Mouse (Mus musculus) cerebral cortex, adult 2 months (tissue): ENCODE data around the gene Olfr770.

ENCODE experiments used
- WGBS: fragments of 180-500 bp; shearing (Covaris S2); methylation state at CpG from one replicate; pipeline ENCODE4 v1.1.7; 2018; 5-methylcytosine and 5-hydroxymethylcytosine counted together

The Olfr770 gene

GRCm38 (mm10) chr10:129138898-129139297, at the start of gene Olfr770:
Gene Olfr770 (minus strand): TSS chr10:129138998.
- WGBS, result 64% methylated on average over 2 of the region's 2 CpGs

GRCm38 (mm10) chr10:129187319-129187718, 48.5 kb upstream of the Olfr770 start, which contains the start of gene Olfr773:
Gene Olfr773 (minus strand): TSS chr10:129187419.

GRCm38 (mm10) chr10:129177821-129178220, 39.0 kb upstream of the Olfr770 start, which contains the start of gene Olfr772:
Gene Olfr772 (minus strand): TSS chr10:129177921.
- 83% methylated on average over 4 of the region's 4 CpGs for WGBS

- 76% methylated on average over 1 of the region's 1 CpGs for WGBS
Observed at GRCm38 (mm10) chr10:129164651-129165050, 25.9 kb upstream of the Olfr770 start, which contains the start of gene Olfr771. Gene Olfr771 (minus strand): TSS chr10:129164751.

- WGBS, result 79% methylated on average over 2 of the region's 2 CpGs
Observed at GRCm38 (mm10) chr10:129117761-129118160, 21.0 kb downstream of the Olfr770 start, which contains the start of gene Olfr769. Gene Olfr769 (minus strand): TSS chr10:129117861.

- WGBS, result 92% methylated on average over 3 of the region's 3 CpGs
Observed at GRCm38 (mm10) chr10:129115146-129115545, 23.7 kb downstream of the Olfr770 start.

- WGBS, result 45% methylated on average over 3 of the region's 3 CpGs
Observed at GRCm38 (mm10) chr10:129101231-129101630, 37.6 kb downstream of the Olfr770 start.

GRCm38 (mm10) chr10:129099275-129099674, 39.5 kb downstream of the Olfr770 start, which contains the start of gene Olfr768:
Gene Olfr768 (minus strand): TSS chr10:129099375.
- WGBS, result 78% methylated on average over 1 of the region's 1 CpGs

GRCm38 (mm10) chr10:129082810-129083209, 56.0 kb downstream of the Olfr770 start, which contains the start of gene Olfr767:
Gene Olfr767 (minus strand): TSS chr10:129082910.

